Mouse (Mus musculus): Measurements from ENCODE around the gene Pmvk. TPM values are rescaled to one million over a fixed set of nuclear protein-coding genes. Genes with fewer than 3 reads are reported as not detected.

The Pmvk gene
- polyA plus RNA-seq, 1 experiment from 2014 or later = 62.5 TPM

DNA sequence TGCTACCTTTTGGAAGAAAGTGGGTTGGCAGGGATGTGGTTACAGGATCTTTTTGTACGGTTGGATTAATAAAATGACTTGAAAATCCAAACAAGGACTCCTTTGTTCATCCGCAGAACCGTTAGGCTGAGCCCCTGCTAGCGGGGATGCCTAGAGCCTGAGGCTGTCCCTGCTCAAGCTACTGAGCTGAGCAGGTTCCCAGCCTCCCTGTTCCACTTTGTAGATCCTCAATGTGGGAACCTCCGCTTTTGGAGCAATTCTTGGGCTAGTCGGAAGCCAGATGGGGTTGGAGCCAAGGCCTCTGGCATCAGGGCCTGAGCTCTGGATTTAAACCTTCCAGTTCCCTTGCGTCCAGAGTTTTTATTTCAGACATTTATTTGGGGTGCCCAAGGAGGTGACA lies 19.3 kb upstream of the Pmvk start:
- DNase-seq (ENCODE audit: low spot score) = no peak
- ATAC-seq (replicated peaks; ENCODE audit: low FRiP score) = no peak
- Histone ChIP-seq H3K9ac (ENCODE audit: low read length) (no peak overlapping the region; the same call in 1 of the 2 replicates), H3K27ac (ENCODE audit: low read depth, low read length) (0 out of 2 replicates have a peak overlapping the region, but pooled peaks have one; percentile 15), H3K36me3 (ENCODE audit: control insufficient read depth, insufficient read depth, low read length) (peaks cover 4% of the 10 kb centered on the region), H3K9me3 (ENCODE audit: control insufficient read depth, low read length) (no peaks in the 10 kb centered on the region), H3K4me1 (replicated peaks; ENCODE audit: control insufficient read depth, insufficient read depth, low read length) (peaks cover 13% of the 10 kb centered on the region), H3K27me3 (ENCODE audit: control insufficient read depth, insufficient read depth, low read length) (no peaks in the 10 kb centered on the region), H3K4me3 (ENCODE audit: low read depth, low read length) (no peak overlapping the region), H3K4me2 (ENCODE audit: low read depth, low read length, severe bottlenecking) (no peak overlapping the region)
- 63% methylated on average over 7 of the region's 7 CpGs for WGBS

DNA sequence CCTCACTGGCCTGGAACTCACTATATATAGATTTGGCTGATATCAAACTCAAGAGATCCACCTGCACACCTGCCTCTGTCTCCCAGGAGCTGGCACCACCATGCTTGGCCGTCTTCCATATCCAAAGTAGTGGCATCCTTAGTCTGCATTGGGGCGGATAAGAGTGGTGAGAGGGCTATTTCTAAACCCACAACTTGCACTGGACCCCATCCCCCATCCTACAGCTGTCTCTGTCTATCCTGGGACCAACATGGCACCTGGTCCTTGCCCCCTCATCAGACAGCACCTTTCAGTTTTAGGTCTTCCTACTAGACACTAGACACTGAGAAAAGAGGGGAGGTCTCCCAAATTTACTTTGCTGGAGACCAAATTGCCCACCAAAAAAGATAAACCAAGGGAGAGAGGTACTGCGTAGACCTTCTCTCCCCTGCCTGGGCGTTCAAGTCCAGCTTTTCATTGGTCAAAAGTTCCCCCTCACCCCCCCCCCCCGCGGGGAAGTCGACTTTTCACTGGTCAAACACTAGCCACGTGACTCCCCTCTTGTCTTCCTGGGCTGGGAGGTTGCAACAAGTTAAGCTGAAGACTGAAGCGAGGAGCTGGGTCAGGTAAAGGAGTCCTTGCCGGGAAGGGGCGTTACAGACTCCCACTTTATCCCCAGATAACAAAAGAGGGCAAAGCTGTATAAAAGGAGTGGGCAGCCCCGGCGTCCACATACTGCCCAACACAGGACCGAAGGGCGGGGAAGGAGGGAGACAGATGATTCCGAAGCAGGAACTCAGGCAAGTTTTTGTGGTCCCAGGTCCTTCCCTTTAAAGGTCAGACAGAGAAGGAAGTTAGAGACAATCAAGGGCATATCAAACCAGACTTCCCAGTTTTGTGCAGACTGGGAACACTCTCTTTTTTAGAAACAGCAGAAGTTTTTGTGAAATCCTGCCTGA lies 17.9 kb upstream of the Pmvk start, which contains the start of gene Pbxip1:
TSS of gene Pbxip1 (plus strand) at position 531 of the 938 bp plus-strand sequence.
- H3K36me3 ChIP-seq (ENCODE audit: control insufficient read depth, insufficient read depth, low read length) = peaks cover 4% of the 10 kb centered on the region
- no peaks in the 10 kb centered on the region for H3K27me3 ChIP-seq (ENCODE audit: control insufficient read depth, insufficient read depth, low read length)
- DNase-seq (ENCODE audit: low spot score) = peak; percentile 90
- WGBS = 5% methylated on average over 16 of the region's 16 CpGs
- no peaks in the 10 kb centered on the region for H3K9me3 ChIP-seq (ENCODE audit: control insufficient read depth, low read length)
- peaks cover 8% of the 10 kb centered on the region; the same call in 1 of the 2 replicates for H3K4me1 ChIP-seq (replicated peaks; ENCODE audit: control insufficient read depth, insufficient read depth, low read length)
- H3K4me2 ChIP-seq (ENCODE audit: low read depth, low read length, severe bottlenecking) = peak within 1 kb of the TSS; percentile 63
- H3K27ac ChIP-seq (ENCODE audit: low read depth, low read length) = peak within 1 kb of the TSS; percentile 13; the same call in 1 of the 2 replicates
- H3K4me3 ChIP-seq (ENCODE audit: low read depth, low read length) = peak within 1 kb of the TSS; percentile 30
- ATAC-seq (replicated peaks; ENCODE audit: low FRiP score) = peak; percentile 76
- peak within 1 kb of the TSS; percentile 41 for H3K9ac ChIP-seq (ENCODE audit: low read length)

DNA sequence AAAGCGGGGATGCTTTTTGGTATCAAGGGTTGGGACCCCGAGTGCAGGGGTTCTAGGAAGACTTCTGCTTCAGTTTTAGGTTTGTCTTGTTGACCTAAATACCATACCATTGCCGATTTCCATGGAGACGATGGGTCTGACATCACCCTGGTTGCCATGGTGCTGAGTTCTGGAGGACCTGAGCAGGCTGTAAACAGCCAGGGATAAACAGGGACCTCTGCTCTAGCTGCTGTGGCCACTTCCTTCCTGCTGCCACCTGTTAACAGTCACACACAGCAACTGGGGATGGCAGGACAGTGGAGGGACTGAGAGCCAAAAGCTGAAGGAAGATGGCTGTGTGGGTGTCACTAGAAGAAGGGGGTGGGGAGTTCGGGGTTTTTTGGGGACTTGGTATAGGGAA lies 17.1 kb upstream of the Pmvk start:
- Histone ChIP-seq H3K4me3 (ENCODE audit: low read depth, low read length) (peak overlapping the region; percentile 30), H3K4me1 (replicated peaks; ENCODE audit: control insufficient read depth, insufficient read depth, low read length) (peaks cover 8% of the 10 kb centered on the region; the same call in 1 of the 2 replicates), H3K27ac (ENCODE audit: low read depth, low read length) (no peak overlapping the region), H3K36me3 (ENCODE audit: control insufficient read depth, insufficient read depth, low read length) (peaks cover 4% of the 10 kb centered on the region), H3K27me3 (ENCODE audit: control insufficient read depth, insufficient read depth, low read length) (no peaks in the 10 kb centered on the region), H3K9me3 (ENCODE audit: control insufficient read depth, low read length) (no peaks in the 10 kb centered on the region), H3K9ac (ENCODE audit: low read length) (peak overlapping the region; percentile 41), H3K4me2 (ENCODE audit: low read depth, low read length, severe bottlenecking) (peak overlapping the region; percentile 63)
- ATAC-seq (replicated peaks; ENCODE audit: low FRiP score) (no peak), DNase-seq (ENCODE audit: low spot score) (no peak)
- WGBS = 25% methylated on average over 5 of the region's 5 CpGs

DNA sequence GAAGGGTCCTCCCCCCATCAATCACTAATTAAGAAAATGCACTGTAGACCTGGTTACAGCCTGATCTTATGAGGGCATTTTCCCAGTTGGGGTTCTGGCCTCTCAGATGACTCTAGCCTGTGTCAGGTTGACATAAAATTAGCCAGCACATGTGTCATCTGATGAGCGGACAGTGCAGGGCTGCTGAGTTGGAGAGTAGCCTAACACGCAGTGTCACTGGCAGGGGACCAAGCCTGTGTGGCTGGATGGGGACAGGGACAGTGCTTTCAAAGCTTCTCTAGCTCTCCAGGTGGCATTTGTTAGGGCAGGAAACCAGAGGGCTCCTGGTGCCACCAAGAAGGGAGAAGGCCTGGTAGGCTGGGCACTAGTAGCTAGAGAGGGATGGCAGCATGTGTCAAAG lies 13.7 kb upstream of the Pmvk start:
- H3K36me3 ChIP-seq (ENCODE audit: control insufficient read depth, insufficient read depth, low read length) = no peaks in the 10 kb centered on the region
- 97% methylated on average over 2 of the region's 2 CpGs for WGBS
- H3K4me1 ChIP-seq (replicated peaks; ENCODE audit: control insufficient read depth, insufficient read depth, low read length) = peaks cover 4% of the 10 kb centered on the region; the same call in 1 of the 2 replicates
- H3K27ac ChIP-seq (ENCODE audit: low read depth, low read length) = no peak overlapping the region
- no peak overlapping the region for H3K4me2 ChIP-seq (ENCODE audit: low read depth, low read length, severe bottlenecking)
- no peaks in the 10 kb centered on the region for H3K27me3 ChIP-seq (ENCODE audit: control insufficient read depth, insufficient read depth, low read length)
- H3K9me3 ChIP-seq (ENCODE audit: control insufficient read depth, low read length) = no peaks in the 10 kb centered on the region
- DNase-seq (ENCODE audit: low spot score) (no peak), ATAC-seq (replicated peaks; ENCODE audit: low FRiP score) (no peak)
- no peak overlapping the region for H3K4me3 ChIP-seq (ENCODE audit: low read depth, low read length)
- no peak overlapping the region for H3K9ac ChIP-seq (ENCODE audit: low read length)

DNA sequence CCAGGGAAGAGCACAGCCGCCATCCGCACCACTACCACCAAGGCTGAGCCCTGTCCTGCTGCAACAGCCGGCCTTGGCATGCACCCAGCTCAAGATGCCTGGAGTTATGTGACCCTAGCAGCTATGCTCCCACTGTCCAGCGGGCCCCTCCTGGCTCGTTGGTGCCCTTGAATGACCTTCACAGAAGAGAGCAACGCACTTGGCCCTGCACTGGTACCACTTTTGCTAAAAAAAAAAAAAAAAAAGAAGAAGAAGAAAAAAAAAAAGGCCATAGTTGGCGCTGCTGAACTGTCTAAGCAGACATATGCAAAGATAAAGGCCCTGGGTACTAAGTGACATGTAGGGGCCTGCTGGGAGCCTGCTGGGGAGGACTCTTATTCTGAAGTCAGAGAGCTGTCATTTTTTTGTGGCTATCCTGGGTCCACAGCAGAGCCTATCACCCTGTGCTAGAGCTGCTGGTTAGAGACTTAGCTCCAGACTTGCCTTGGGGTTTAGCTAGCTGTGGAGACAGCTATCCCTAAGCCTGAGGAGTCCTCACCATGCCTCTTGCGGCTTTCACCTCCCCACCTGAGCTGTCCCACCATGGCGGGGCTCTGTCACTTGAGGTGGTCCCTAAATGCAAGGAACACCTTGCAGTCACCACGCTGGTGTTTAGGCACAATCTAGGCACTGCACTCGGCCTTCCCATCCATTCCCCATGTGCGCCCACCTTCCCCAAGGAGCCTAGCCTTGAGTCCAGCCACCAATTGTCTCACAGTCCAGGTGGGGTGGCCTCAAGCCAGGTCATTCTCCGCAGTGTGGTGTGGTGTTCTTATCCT lies 5.4 kb upstream of the Pmvk start:
- no peaks in the 10 kb centered on the region for H3K36me3 ChIP-seq (ENCODE audit: control insufficient read depth, insufficient read depth, low read length)
- no peak overlapping the region for H3K4me2 ChIP-seq (ENCODE audit: low read depth, low read length, severe bottlenecking)
- 76% methylated on average over 13 of the region's 13 CpGs for WGBS
- H3K4me1 ChIP-seq (replicated peaks; ENCODE audit: control insufficient read depth, insufficient read depth, low read length) = no peaks in the 10 kb centered on the region
- H3K27ac ChIP-seq (ENCODE audit: low read depth, low read length) = no peak overlapping the region
- no peaks in the 10 kb centered on the region for H3K9me3 ChIP-seq (ENCODE audit: control insufficient read depth, low read length)
- DNase-seq (ENCODE audit: low spot score) (no peak), ATAC-seq (replicated peaks; ENCODE audit: low FRiP score) (no peak)
- no peak overlapping the region for H3K4me3 ChIP-seq (ENCODE audit: low read depth, low read length)
- no peak overlapping the region for H3K9ac ChIP-seq (ENCODE audit: low read length)
- no peaks in the 10 kb centered on the region for H3K27me3 ChIP-seq (ENCODE audit: control insufficient read depth, insufficient read depth, low read length)

DNA sequence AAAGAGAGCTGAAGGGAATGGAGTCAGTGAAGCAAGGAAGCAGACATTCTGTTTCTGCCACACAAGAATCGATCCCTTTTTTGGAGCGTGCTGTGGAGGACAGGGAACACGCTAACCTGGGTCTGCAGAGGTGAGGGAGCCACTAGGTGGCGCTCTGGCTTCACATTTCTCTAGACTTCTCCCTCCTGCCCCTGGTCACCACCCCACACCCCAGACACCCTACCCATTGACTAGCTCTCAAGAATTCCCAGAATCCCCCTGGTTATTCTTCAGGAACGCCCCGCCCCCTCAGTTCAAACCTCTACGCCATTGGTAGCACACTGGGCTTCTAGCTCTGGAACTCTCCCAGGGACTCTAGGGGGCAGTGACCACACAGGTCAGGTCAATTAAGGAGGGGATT lies 4.8 kb upstream of the Pmvk start:
- WGBS = 44% methylated on average over 7 of the region's 7 CpGs
- no peak for ATAC-seq (replicated peaks; ENCODE audit: low FRiP score)
- no peak overlapping the region for H3K4me3 ChIP-seq (ENCODE audit: low read depth, low read length)

DNA sequence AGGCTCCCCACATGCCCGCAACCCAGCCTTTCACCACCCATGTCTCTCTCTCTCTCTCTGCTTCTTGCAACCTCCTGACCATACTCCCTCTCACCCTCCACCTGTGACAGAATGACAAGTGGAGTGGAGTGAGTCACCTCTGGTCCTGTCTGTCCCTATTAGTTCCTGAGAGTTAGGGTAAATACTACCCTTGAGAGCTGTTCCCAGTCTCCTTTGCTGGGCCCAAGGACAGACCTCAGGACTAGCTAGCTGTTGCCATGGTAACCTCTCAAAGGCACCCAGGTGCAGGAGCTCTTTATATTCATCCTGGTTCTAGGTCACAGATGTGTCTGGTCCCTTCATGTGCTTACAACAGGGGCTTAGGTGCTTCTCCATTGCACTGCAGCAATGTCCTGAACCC lies 2.4 kb upstream of the Pmvk start:
- ATAC-seq (replicated peaks; ENCODE audit: low FRiP score) = no peak

More for the DNA sequence above, 4.8 kb upstream of the Pmvk start:
- Histone ChIP-seq H3K27me3 (ENCODE audit: control insufficient read depth, insufficient read depth, low read length) (no peaks in the 10 kb centered on the region; the same call in 1 of the 2 replicates), H3K4me1 (replicated peaks; ENCODE audit: control insufficient read depth, insufficient read depth, low read length) (no peaks in the 10 kb centered on the region), H3K9me3 (ENCODE audit: control insufficient read depth, low read length) (no peaks in the 10 kb centered on the region), H3K4me2 (ENCODE audit: low read depth, low read length, severe bottlenecking) (no peak overlapping the region), H3K27ac (ENCODE audit: low read depth, low read length) (no peak overlapping the region), H3K9ac (ENCODE audit: low read length) (no peak overlapping the region), H3K36me3 (ENCODE audit: control insufficient read depth, insufficient read depth, low read length) (no peaks in the 10 kb centered on the region)
- peak; percentile 83 for DNase-seq (ENCODE audit: low spot score)

DNA sequence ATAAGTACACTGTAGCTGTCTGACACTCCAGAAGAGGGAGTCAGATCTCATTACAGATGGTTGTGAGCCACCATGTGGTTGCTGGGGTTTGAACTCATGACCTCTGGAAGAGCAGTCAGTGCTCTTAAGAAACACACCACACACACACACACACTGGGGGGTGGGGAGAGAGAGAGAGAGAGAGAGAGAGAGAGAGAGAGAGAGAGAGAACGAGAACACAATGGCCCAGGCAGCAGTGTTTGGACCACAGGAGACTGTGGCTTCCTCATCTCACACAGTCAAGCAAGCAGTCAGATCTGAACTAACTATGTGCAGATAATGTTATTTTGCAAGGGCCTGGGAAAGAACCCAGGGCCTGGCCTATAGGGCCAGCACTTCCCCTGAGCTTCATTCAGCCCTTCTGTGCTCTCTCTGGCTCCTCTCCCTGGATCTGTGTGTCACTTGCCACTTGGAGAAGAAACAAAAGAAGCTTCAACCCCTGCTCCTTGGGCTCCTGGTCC lies 1.5 kb downstream of the Pmvk start:
- no peak for ATAC-seq (replicated peaks; ENCODE audit: low FRiP score)
- DNase-seq (ENCODE audit: low spot score) = no peak
- no peaks in the 10 kb centered on the region for H3K36me3 ChIP-seq (ENCODE audit: control insufficient read depth, insufficient read depth, low read length)
- no peak overlapping the region for H3K4me3 ChIP-seq (ENCODE audit: low read depth, low read length)
- WGBS = 13% methylated on average over 1 of the region's 1 CpGs
- H3K9me3 ChIP-seq (ENCODE audit: control insufficient read depth, low read length) = no peaks in the 10 kb centered on the region
- no peaks in the 10 kb centered on the region for H3K4me1 ChIP-seq (replicated peaks; ENCODE audit: control insufficient read depth, insufficient read depth, low read length)
- H3K27ac ChIP-seq (ENCODE audit: low read depth, low read length) = no peak overlapping the region
- H3K4me2 ChIP-seq (ENCODE audit: low read depth, low read length, severe bottlenecking) = no peak overlapping the region
- H3K9ac ChIP-seq (ENCODE audit: low read length) = no peak overlapping the region
- H3K27me3 ChIP-seq (ENCODE audit: control insufficient read depth, insufficient read depth, low read length) = no peaks in the 10 kb centered on the region; the same call in 1 of the 2 replicates

More for the DNA sequence above, 2.4 kb upstream of the Pmvk start:
- no peaks in the 10 kb centered on the region for H3K36me3 ChIP-seq (ENCODE audit: control insufficient read depth, insufficient read depth, low read length)
- 90% methylated on average over 1 of the region's 1 CpGs for WGBS
- no peak for DNase-seq (ENCODE audit: low spot score)
- H3K9ac ChIP-seq (ENCODE audit: low read length) = no peak overlapping the region
- H3K4me3 ChIP-seq (ENCODE audit: low read depth, low read length) = no peak overlapping the region
- no peaks in the 10 kb centered on the region for H3K9me3 ChIP-seq (ENCODE audit: control insufficient read depth, low read length)
- no peaks in the 10 kb centered on the region; the same call in 1 of the 2 replicates for H3K27me3 ChIP-seq (ENCODE audit: control insufficient read depth, insufficient read depth, low read length)
- no peak overlapping the region for H3K27ac ChIP-seq (ENCODE audit: low read depth, low read length)
- no peaks in the 10 kb centered on the region for H3K4me1 ChIP-seq (replicated peaks; ENCODE audit: control insufficient read depth, insufficient read depth, low read length)
- H3K4me2 ChIP-seq (ENCODE audit: low read depth, low read length, severe bottlenecking) = no peak overlapping the region
